ENCODE assay signal across 23 mouse cellular contexts in genomic region chr13:37361249-37361648, GRCm38 (mm10). TPM values are rescaled to one million over a fixed set of nuclear protein-coding genes. Genes with fewer than 3 reads are reported as not detected.
DNase-seq lines count a peak whose midpoint lies in the region; ATAC-seq lines count a peak whose summit lies in the region.
"Had no signal": no experiment of that assay in that cellular context is flagged by ENCODE, and none has a peak within 500 bp of the region (broad histone marks: within the 10 kb centered on the region; RNA-seq: fewer than 3 reads in every experiment).

No protein-coding gene starts in this region.

- H3K9ac ChIP-seq in forebrain, embryonic 16.5 days (replicated peaks; ENCODE audit: low read depth, low read length), result no peak overlapping the region
- no peak overlapping the region for H3K9ac ChIP-seq in forebrain, embryonic 15.5 days (replicated peaks)
- no peak overlapping the region for H3K9ac ChIP-seq in limb, embryonic 13.5 days
- H3K9ac ChIP-seq: hindbrain, embryonic 13.5 days; liver, embryonic 14.5 days; neural tube, embryonic 13.5 days had no signal

- no peaks in the 10 kb centered on the region for H3K4me1 ChIP-seq in forebrain, embryonic 16.5 days (replicated peaks; ENCODE audit: control insufficient read depth, insufficient read depth, low read length)
- H3K4me1 ChIP-seq in forebrain, embryonic 15.5 days, result no peaks in the 10 kb centered on the region
- peaks cover 2% of the 10 kb centered on the region; the same call in 1 of the 2 replicates for H3K4me1 ChIP-seq in limb, embryonic 13.5 days
- no peaks in the 10 kb centered on the region for H3K4me1 ChIP-seq in limb, embryonic 10.5 days
- no peaks in the 10 kb centered on the region for H3K4me1 ChIP-seq in midbrain, embryonic 10.5 days
- H3K4me1 ChIP-seq: hindbrain, embryonic 13.5 days; neural tube, embryonic 13.5 days had no signal

- H3K4me3 ChIP-seq in forebrain, embryonic 16.5 days (replicated peaks; ENCODE audit: low read length), result no peak overlapping the region
- no peak overlapping the region for H3K4me3 ChIP-seq in forebrain, embryonic 15.5 days
- H3K4me3 ChIP-seq in limb, embryonic 13.5 days, result no peak overlapping the region
- H3K4me3 ChIP-seq in limb, embryonic 10.5 days, result no peak overlapping the region
- no peak overlapping the region for H3K4me3 ChIP-seq in midbrain, embryonic 10.5 days
- H3K4me3 ChIP-seq: hindbrain, embryonic 13.5 days; neural tube, embryonic 13.5 days had no signal

- no peaks in the 10 kb centered on the region for H3K9me3 ChIP-seq in forebrain, embryonic 16.5 days (ENCODE audit: control insufficient read depth, low read length)
- H3K9me3 ChIP-seq in forebrain, embryonic 15.5 days, result no peaks in the 10 kb centered on the region
- H3K9me3 ChIP-seq in limb, embryonic 13.5 days, result no peaks in the 10 kb centered on the region
- no peaks in the 10 kb centered on the region for H3K9me3 ChIP-seq in limb, embryonic 10.5 days (replicated peaks)
- no peaks in the 10 kb centered on the region for H3K9me3 ChIP-seq in midbrain, embryonic 10.5 days (replicated peaks)
- H3K9me3 ChIP-seq: hindbrain, embryonic 13.5 days; neural tube, embryonic 13.5 days had no signal

- no peaks in the 10 kb centered on the region for H3K36me3 ChIP-seq in forebrain, embryonic 16.5 days (ENCODE audit: control insufficient read depth, insufficient read depth)
- no peaks in the 10 kb centered on the region for H3K36me3 ChIP-seq in forebrain, embryonic 15.5 days
- H3K36me3 ChIP-seq in limb, embryonic 13.5 days, result no peaks in the 10 kb centered on the region
- no peaks in the 10 kb centered on the region for H3K36me3 ChIP-seq in limb, embryonic 10.5 days
- H3K36me3 ChIP-seq in midbrain, embryonic 10.5 days, result no peaks in the 10 kb centered on the region
- H3K36me3 ChIP-seq: hindbrain, embryonic 13.5 days; neural tube, embryonic 13.5 days had no signal

- no peak overlapping the region for H3K4me2 ChIP-seq in forebrain, embryonic 16.5 days (ENCODE audit: low read length)
- H3K4me2 ChIP-seq in forebrain, embryonic 15.5 days (replicated peaks), result no peak overlapping the region
- H3K4me2 ChIP-seq in limb, embryonic 13.5 days (replicated peaks), result no peak overlapping the region
- H3K4me2 ChIP-seq: hindbrain, embryonic 13.5 days; neural tube, embryonic 13.5 days had no signal

- H3K27me3 ChIP-seq in forebrain, embryonic 16.5 days (replicated peaks; ENCODE audit: control insufficient read depth, insufficient read depth, low read length), result no peaks in the 10 kb centered on the region
- no peaks in the 10 kb centered on the region for H3K27me3 ChIP-seq in forebrain, embryonic 15.5 days
- no peaks in the 10 kb centered on the region for H3K27me3 ChIP-seq in limb, embryonic 13.5 days
- no peaks in the 10 kb centered on the region for H3K27me3 ChIP-seq in limb, embryonic 10.5 days (ENCODE audit: low read depth, poor library complexity, severe bottlenecking)
- no peaks in the 10 kb centered on the region for H3K27me3 ChIP-seq in midbrain, embryonic 10.5 days (ENCODE audit: low read depth, poor library complexity, severe bottlenecking)
- H3K27me3 ChIP-seq: hindbrain, embryonic 13.5 days; neural tube, embryonic 13.5 days had no signal

- WGBS in forebrain, embryonic 16.5 days, result 50% methylated on average over 1 of the region's 1 CpGs
- 73% methylated on average over 1 of the region's 1 CpGs for WGBS in forebrain, embryonic 15.5 days
- 28% methylated on average over 1 of the region's 1 CpGs for WGBS in limb, embryonic 13.5 days
- WGBS in limb, embryonic 10.5 days, result 53% methylated on average over 1 of the region's 1 CpGs
- WGBS in midbrain, embryonic 10.5 days, result 88% methylated on average over 1 of the region's 1 CpGs

- H3K27ac ChIP-seq in forebrain, embryonic 16.5 days (ENCODE audit: low read length), result no peak overlapping the region
- no peak overlapping the region for H3K27ac ChIP-seq in forebrain, embryonic 15.5 days (replicated peaks)
- H3K27ac ChIP-seq in limb, embryonic 13.5 days, result no peak overlapping the region; the same call in 1 of the 2 replicates
- no peak overlapping the region for H3K27ac ChIP-seq in limb, embryonic 10.5 days
- H3K27ac ChIP-seq in midbrain, embryonic 10.5 days (replicated peaks), result no peak overlapping the region
- H3K27ac ChIP-seq: hindbrain, embryonic 13.5 days; liver, embryonic 14.5 days; neural tube, embryonic 13.5 days had no signal

- peak; percentile 54; the same call in 1 of the 2 replicates for ATAC-seq in forebrain, embryonic 16.5 days
- no peak for ATAC-seq in forebrain, embryonic 15.5 days (replicated peaks)
- peak; percentile 57; the same call in 1 of the 2 replicates for ATAC-seq in limb, embryonic 13.5 days (ENCODE audit: low FRiP score, low read depth)
- ATAC-seq: inflammation-experienced regulatory T-cells, adult 6 months had no signal

- DNase-seq in limb, embryonic 10.5 days (ENCODE audit: low spot score), result no peak
- peak; percentile 41 for DNase-seq in adipocyte (ENCODE audit: low spot score)
- peak; percentile 48 for DNase-seq in lung, postnatal 10 days
- no peak for DNase-seq in spleen, postnatal 36 days (ENCODE audit: low spot score in 2 of 2)
- DNase-seq in midbrain, embryonic 10.5 days (ENCODE audit: low spot score), result no peak
- DNase-seq: adrenal gland, postnatal 10 days; cerebellum, adult 11 months; cerebellum, postnatal 14 days; embryo, embryonic 11 days; gastrocnemius, postnatal 10 days; heart, postnatal 10 days; kidney, adult 8-10 months; kidney, postnatal 14 days; midbrain, embryonic 14.5 days; right cerebral cortex, adult 18-20 months had no signal

RNA-seq across cellular contexts. Expression of gene Ly86, which starts 16.2 kb away (rescaled TPM):
- polyA plus RNA-seq in forebrain, embryonic 16.5 days (2015; fragmentation: Nextera tagmentation; extraction: Ambion mirVana), result 4.3 and 5.3 TPM in 2 replicates
- polyA plus RNA-seq in forebrain, embryonic 15.5 days (2015; fragmentation: Nextera tagmentation; extraction: Ambion mirVana), result 5.5 and 6.0 TPM in 2 replicates
- 15.1 and 16.9 TPM in 2 replicates for polyA plus RNA-seq in limb, embryonic 13.5 days (2015; fragmentation: Nextera tagmentation; extraction: Ambion mirVana)
- polyA plus RNA-seq in limb, embryonic 10.5 days (2016; fragmentation: Nextera tagmentation; extraction: Ambion mirVana), result 1.4 and 1.9 TPM in 2 replicates
- polyA plus RNA-seq in midbrain, embryonic 10.5 days (2016; fragmentation: Nextera tagmentation; extraction: Ambion mirVana), result 3.9 and 5.6 TPM in 2 replicates
- polyA plus RNA-seq: C2C12 had no signal

Comparison
In these comparisons a context has a peak if more than half of its experiments do, and no peak if none do; other contexts are left out.
1. DNase-seq: peak in adipocyte (single experiment) and lung, postnatal 10 days (single experiment); none in limb, embryonic 10.5 days (single experiment), spleen, postnatal 36 days (0 of 2) and midbrain, embryonic 10.5 days (single experiment).